Mouse (Mus musculus): ENCODE measurements at regions not wholly inside any gene's neighbourhood (a gene's known extent, or its start where the extent isn't known, plus 50 kb on each side); places are given as distances from the start of the nearest gene placed in this dataset.
A peak's percentile ranks its signal among the peaks of the same experiment; 100 is the strongest.

DNA sequence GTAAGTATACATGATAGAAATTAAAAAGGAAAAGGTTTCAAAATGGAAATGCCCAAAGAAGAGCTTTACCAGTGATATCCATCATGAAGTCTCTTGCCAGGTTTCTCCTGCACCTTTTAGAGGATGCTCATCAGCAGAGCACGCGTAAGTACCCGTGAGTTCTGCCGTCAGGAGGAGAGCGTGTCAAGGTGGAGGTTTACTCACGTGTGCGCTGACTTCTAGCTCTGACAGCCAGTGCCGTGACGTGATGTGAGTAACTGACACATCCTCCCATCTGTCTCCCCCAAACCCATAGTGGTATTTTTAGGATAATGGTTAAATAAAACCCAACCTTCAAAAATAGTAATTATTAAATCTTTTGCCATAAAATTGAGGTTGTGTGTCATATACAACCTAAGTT is 55.3 kb downstream of the Adra2a start:
- peaks cover 19% of the 10 kb centered on the region for H3K4me1 ChIP-seq (replicated peaks; ENCODE audit: low read depth, low read length)
- H3K9me3 ChIP-seq (ENCODE audit: low read length): peaks cover 17% of the 10 kb centered on the region
- H3K36me3 ChIP-seq (ENCODE audit: insufficient read depth, low read length): no peaks in the 10 kb centered on the region
- peaks cover 5% of the 10 kb centered on the region; the same call in 1 of the 2 replicates for H3K27me3 ChIP-seq (ENCODE audit: insufficient read depth, low read length)
- H3K4me3 ChIP-seq (replicated peaks; ENCODE audit: low read length): no peak overlapping the region
- TF ChIP-seq NANOG (IDR thresholded peaks at IDR 0.05; ENCODE audit: borderline replicate concordance, low read length) (no peak), CTCF (conservative IDR thresholded peaks at IDR 0.05; ENCODE audit: low read length) (no peak), POU5F1 (IDR thresholded peaks at IDR 0.05; ENCODE audit: borderline replicate concordance, low read length) (no peak)

DNA sequence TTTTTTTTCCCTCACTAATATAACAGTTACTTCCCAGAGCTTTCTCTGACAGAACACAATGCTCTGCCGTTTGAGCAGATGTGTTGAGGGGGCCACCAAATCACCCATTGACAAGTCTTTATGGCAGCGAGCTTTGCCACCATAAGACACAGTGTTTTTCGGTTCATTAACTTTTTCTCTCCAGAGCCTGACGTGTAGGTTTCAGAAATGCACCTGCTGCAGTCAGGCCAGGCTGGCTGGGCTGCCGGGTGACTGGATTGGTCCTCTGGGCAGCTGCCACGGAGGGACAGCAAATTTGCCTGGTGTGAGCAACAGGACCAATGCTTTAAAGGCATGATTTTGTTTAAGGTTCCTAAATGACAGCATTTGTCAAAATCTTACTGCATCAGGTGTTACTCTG is 55.8 kb downstream of the Adra2a start:
- H3K27me3 ChIP-seq (ENCODE audit: insufficient read depth, low read length): peaks cover 3% of the 10 kb centered on the region; the same call in 1 of the 2 replicates
- H3K9me3 ChIP-seq (ENCODE audit: low read length): peaks cover 17% of the 10 kb centered on the region
- TF ChIP-seq CTCF (conservative IDR thresholded peaks at IDR 0.05; ENCODE audit: low read length) (no peak), NANOG (IDR thresholded peaks at IDR 0.05; ENCODE audit: borderline replicate concordance, low read length) (no peak), POU5F1 (IDR thresholded peaks at IDR 0.05; ENCODE audit: borderline replicate concordance, low read length) (no peak)
- H3K4me3 ChIP-seq (replicated peaks; ENCODE audit: low read length): no peak overlapping the region
- H3K36me3 ChIP-seq (ENCODE audit: insufficient read depth, low read length): no peaks in the 10 kb centered on the region
- H3K4me1 ChIP-seq (replicated peaks; ENCODE audit: low read depth, low read length): peaks cover 14% of the 10 kb centered on the region

DNA sequence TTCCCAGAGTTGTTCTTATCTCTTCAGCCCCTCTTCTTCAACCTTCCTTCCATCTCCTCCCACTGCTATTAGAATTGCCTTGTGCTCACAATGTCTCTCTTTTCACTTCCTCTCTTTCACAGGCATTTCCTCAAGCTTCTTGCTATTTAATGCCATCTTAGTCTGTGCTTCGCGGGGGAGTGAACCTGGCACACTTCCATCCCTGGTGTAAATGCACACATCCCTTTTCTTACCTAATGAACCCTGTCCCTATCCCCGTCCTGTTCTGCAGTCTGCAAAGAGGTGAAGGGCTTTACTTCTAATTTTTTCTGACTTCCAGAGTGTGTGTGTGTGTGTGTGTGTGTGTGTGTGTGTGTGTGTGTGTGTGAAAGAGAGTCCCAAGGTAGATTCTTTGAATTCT is 62.6 kb downstream of the Adra2a start:
- no peak for TF ChIP-seq NANOG (IDR thresholded peaks at IDR 0.05; ENCODE audit: borderline replicate concordance, low read length)
- no peak for TF ChIP-seq CTCF (conservative IDR thresholded peaks at IDR 0.05; ENCODE audit: low read length)
- TF ChIP-seq POU5F1 (IDR thresholded peaks at IDR 0.05; ENCODE audit: borderline replicate concordance, low read length): no peak
- H3K4me3 ChIP-seq (replicated peaks; ENCODE audit: low read length): no peak overlapping the region
- H3K36me3 ChIP-seq (ENCODE audit: insufficient read depth, low read length): no peaks in the 10 kb centered on the region
- H3K4me1 ChIP-seq (replicated peaks; ENCODE audit: low read depth, low read length): peaks cover 11% of the 10 kb centered on the region
- H3K9me3 ChIP-seq (ENCODE audit: low read length): peaks cover 11% of the 10 kb centered on the region
- 0 out of 2 replicates have a peak, but pooled peaks cover 8% of the 10 kb centered on the region for H3K27me3 ChIP-seq (ENCODE audit: insufficient read depth, low read length)

DNA sequence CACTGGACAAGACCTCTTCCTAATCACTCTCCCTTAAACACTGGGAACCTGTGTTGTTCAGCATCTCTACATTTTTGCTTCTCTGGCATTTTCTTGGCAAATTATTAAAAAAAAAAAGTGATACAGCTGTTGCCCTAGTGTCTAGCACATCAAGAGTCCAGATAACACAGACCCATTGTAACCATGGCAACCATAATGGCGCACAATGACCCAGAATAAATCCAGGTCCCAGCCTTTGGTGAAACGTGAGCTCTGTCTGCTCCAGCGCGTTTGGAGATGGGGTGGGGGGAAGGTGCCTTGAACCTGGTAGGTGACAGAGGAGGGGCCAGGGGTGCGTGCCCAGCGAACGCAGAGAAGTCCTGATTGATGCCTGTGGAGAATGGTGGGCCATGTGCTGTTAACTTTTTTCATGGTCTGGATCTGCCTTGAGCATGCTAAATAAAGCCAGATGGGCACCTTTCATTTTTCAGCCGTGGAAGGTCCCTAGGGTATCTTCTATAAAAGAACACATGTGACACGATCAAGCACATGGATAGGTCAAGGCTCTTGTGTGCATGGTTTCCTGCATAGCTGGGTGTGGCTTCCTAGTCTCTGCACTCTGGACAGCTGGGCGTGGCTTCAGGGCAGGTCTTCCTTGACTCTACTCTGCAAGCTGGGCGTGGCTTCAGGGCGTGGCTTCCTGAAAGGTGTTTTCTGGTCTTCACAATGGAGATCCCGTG is 63.3 kb downstream of the Adra2a start:
- Histone ChIP-seq H3K4me3 (replicated peaks; ENCODE audit: low read length) (0 out of 2 replicates have a peak overlapping the region, but pooled peaks have one; percentile 26), H3K27me3 (ENCODE audit: insufficient read depth, low read length) (peaks cover 14% of the 10 kb centered on the region; the same call in 1 of the 2 replicates), H3K4me1 (replicated peaks; ENCODE audit: low read depth, low read length) (peaks cover 11% of the 10 kb centered on the region), H3K36me3 (ENCODE audit: insufficient read depth, low read length) (no peaks in the 10 kb centered on the region), H3K9me3 (ENCODE audit: low read length) (peaks cover 7% of the 10 kb centered on the region)
- TF ChIP-seq CTCF (conservative IDR thresholded peaks at IDR 0.05; ENCODE audit: low read length): no peak
- TF ChIP-seq POU5F1 (IDR thresholded peaks at IDR 0.05; ENCODE audit: borderline replicate concordance, low read length): no peak
- TF ChIP-seq NANOG (IDR thresholded peaks at IDR 0.05; ENCODE audit: borderline replicate concordance, low read length): no peak

DNA sequence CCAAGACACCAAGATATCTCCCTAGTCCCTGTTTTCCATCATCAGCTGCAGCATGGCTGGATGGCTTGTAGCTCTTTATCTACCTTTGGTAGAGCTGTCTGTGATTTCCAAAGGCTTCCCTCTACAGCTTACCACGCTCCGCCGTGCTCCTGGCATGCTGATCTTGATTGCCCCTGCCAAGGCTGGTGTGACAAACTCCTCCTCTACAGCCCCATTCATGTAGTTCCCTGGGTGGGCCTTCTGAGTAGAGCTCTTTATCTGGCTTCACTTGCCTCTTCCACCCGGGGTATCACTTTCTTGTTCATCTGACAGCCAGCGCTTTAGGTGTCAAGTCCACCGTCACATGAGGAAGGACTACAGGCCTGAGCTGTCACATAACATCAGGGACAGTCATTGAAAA is 66.1 kb downstream of the Adra2a start:
- no peak for TF ChIP-seq CTCF (conservative IDR thresholded peaks at IDR 0.05; ENCODE audit: low read length)
- no peak for TF ChIP-seq POU5F1 (IDR thresholded peaks at IDR 0.05; ENCODE audit: borderline replicate concordance, low read length)
- no peak for TF ChIP-seq NANOG (IDR thresholded peaks at IDR 0.05; ENCODE audit: borderline replicate concordance, low read length)
- Histone ChIP-seq H3K27me3 (ENCODE audit: insufficient read depth, low read length) (peaks cover 31% of the 10 kb centered on the region), H3K4me1 (replicated peaks; ENCODE audit: low read depth, low read length) (peaks cover 35% of the 10 kb centered on the region), H3K9me3 (ENCODE audit: low read length) (peaks cover 7% of the 10 kb centered on the region; the same call in 1 of the 2 replicates), H3K4me3 (replicated peaks; ENCODE audit: low read length) (no peak overlapping the region), H3K36me3 (ENCODE audit: insufficient read depth, low read length) (no peaks in the 10 kb centered on the region)

DNA sequence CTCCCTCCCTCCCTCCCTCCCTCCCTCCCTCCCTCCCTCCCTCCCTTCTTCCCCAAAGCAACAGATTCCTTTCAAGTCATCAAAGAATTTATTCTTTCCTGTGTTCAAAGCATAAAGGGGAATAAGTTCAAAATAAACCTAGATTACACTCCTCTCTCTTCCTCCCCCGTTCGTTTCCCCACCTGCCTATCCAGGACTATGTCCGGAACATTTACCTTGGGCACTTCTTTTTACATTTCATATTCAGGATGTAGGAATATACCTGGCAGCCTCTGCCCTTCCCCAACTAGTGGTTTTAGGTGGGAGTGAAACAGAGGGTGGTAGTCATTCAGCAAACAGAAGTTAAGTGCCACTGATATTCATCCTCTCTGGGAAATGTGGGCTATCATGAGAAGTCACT is 68.7 kb downstream of the Adra2a start:
- H3K4me3 ChIP-seq (replicated peaks; ENCODE audit: low read length): no peak overlapping the region
- H3K9me3 ChIP-seq (ENCODE audit: low read length): no peaks in the 10 kb centered on the region
- H3K36me3 ChIP-seq (ENCODE audit: insufficient read depth, low read length): no peaks in the 10 kb centered on the region
- peaks cover 35% of the 10 kb centered on the region for H3K4me1 ChIP-seq (replicated peaks; ENCODE audit: low read depth, low read length)
- H3K27me3 ChIP-seq (ENCODE audit: insufficient read depth, low read length): peaks cover 40% of the 10 kb centered on the region
- TF ChIP-seq CTCF (conservative IDR thresholded peaks at IDR 0.05; ENCODE audit: low read length) (no peak), NANOG (IDR thresholded peaks at IDR 0.05; ENCODE audit: borderline replicate concordance, low read length) (no peak), POU5F1 (IDR thresholded peaks at IDR 0.05; ENCODE audit: borderline replicate concordance, low read length) (no peak)

DNA sequence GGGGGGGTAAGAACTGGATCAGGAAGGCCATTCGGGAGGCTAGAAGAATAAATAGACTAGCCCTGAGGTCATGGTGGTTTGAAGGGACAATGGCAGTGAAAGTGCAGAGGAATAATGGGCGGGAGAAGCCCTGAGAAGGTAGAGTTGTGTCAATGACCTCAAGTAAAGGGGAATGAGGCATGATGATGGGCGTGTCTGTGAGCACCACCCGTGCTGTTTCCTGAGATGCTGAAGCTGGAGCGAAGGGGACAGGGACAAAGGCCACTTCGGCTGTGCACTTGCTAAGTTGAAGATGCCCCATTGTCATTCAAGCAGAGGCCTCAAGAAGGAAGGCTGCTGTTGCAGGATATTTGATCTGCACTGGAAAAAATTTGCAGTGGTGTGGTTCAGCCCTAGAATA is 69.5 kb downstream of the Adra2a start:
- peaks cover 40% of the 10 kb centered on the region for H3K27me3 ChIP-seq (ENCODE audit: insufficient read depth, low read length)
- no peak for TF ChIP-seq POU5F1 (IDR thresholded peaks at IDR 0.05; ENCODE audit: borderline replicate concordance, low read length)
- TF ChIP-seq CTCF (conservative IDR thresholded peaks at IDR 0.05; ENCODE audit: low read length): no peak
- TF ChIP-seq NANOG (IDR thresholded peaks at IDR 0.05; ENCODE audit: borderline replicate concordance, low read length): no peak
- no peaks in the 10 kb centered on the region for H3K36me3 ChIP-seq (ENCODE audit: insufficient read depth, low read length)
- peaks cover 30% of the 10 kb centered on the region for H3K4me1 ChIP-seq (replicated peaks; ENCODE audit: low read depth, low read length)
- no peaks in the 10 kb centered on the region for H3K9me3 ChIP-seq (ENCODE audit: low read length)
- no peak overlapping the region for H3K4me3 ChIP-seq (replicated peaks; ENCODE audit: low read length)

DNA sequence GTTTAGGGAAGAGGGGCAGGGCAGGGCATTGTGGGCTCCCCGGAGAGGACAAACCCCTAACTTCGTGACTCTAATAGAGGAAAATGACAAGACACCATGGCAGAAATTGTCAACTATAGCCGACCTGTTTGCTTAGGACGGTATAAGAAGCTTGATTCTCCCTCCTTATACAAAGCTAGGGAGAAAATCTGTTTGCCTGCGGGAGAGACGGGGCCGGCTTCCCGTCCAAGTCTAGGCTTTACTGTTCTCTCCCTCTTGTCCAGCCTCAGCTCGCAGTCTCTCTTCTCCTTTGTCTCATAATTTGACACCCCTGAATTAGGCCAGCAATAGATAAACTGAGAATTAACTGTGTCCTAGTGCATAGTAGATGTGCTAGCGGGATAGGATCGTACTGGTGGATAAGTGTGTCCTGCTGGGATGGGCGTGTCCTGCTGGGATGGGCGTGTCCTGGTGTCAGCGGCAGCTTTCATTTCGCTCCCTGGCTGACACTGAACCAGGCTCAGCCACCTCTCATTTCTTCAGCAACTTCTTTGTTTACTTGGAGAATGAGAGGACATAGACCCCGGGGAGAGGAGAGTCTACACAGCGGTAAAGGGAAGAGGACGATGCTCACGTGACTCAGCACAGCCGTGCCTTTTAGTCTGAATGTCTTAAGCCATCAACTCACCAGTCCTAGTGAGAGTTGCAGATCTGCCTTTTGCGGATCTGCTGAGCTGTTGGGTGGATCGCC is 70.8 kb downstream of the Adra2a start:
- Histone ChIP-seq H3K4me3 (replicated peaks; ENCODE audit: low read length) (peak overlapping the region; percentile 30), H3K4me1 (replicated peaks; ENCODE audit: low read depth, low read length) (peaks cover 30% of the 10 kb centered on the region), H3K9me3 (ENCODE audit: low read length) (no peaks in the 10 kb centered on the region), H3K27me3 (ENCODE audit: insufficient read depth, low read length) (peaks cover 40% of the 10 kb centered on the region), H3K36me3 (ENCODE audit: insufficient read depth, low read length) (no peaks in the 10 kb centered on the region)
- TF ChIP-seq POU5F1 (IDR thresholded peaks at IDR 0.05; ENCODE audit: borderline replicate concordance, low read length) (no peak), CTCF (conservative IDR thresholded peaks at IDR 0.05; ENCODE audit: low read length) (no peak), NANOG (IDR thresholded peaks at IDR 0.05; ENCODE audit: borderline replicate concordance, low read length) (no peak)
